Mouse (Mus musculus) spleen, adult 12 weeks (tissue): ENCODE measurements around the gene Eps15.

Experiments used
- DNase-seq: peaks from one replicate; pipeline ENCODE4 v3.0.0; 2022; ENCODE audit warnings: low spot score

Gene Eps15

GRCm38 (mm10) chr4:109279689-109280458 lies at the start of gene Eps15:
Gene Eps15, plus strand, starts transcription at chr4:109280268.
- peak; percentile 95 for DNase-seq

DNA sequence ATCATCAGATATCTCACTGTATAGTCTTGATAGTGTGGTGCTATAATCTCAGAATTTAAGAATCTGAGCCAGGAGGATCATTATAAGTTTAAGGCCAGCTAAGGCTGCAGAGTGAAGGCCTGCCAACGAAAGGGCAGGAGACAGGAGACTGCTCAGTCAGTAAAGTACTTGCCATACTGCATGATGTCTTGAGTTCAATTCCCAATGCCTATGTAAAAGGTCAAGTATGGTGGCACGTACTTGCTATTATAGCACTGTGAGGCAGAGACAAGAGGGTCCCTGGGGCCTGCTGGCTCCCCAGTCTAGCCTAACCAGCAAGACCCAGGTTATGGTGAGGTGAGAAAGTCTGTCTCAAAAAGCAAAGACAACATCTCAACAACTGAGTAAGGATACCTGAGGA lies 45.9 kb upstream of the Eps15 start, which contains the start of gene Calr4:
TSS of gene Calr4 (plus strand) at position 301 of the 400 bp plus-strand sequence.
- DNase-seq = no peak

DNA sequence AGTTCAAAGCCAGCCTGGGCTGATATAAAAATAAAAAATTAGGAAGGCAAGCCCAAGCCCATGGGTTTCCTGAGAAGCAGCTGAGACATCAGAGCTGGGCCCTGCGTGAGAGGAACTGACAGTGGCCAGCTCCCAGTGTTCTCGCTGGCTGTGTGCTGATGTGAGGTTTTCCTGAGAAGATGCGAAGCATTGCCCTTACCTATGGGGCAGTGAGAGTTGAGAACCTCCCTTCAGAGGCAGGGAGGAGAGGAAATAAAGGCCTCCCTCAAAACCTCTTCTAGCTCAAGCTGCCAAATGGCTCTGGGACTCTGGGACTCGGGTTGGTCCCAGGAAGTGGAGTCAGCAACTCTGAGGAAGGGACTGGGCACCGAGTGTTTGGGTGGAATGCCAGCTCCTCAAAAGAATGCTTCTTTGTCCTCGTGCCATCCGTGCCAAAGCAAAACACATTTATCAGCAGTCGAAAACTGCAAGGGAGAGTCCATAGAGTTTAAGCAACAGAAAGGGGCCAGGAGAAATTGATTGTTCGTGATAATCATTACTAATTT lies 45.2 kb upstream of the Eps15 start:
- no peak for DNase-seq

DNA sequence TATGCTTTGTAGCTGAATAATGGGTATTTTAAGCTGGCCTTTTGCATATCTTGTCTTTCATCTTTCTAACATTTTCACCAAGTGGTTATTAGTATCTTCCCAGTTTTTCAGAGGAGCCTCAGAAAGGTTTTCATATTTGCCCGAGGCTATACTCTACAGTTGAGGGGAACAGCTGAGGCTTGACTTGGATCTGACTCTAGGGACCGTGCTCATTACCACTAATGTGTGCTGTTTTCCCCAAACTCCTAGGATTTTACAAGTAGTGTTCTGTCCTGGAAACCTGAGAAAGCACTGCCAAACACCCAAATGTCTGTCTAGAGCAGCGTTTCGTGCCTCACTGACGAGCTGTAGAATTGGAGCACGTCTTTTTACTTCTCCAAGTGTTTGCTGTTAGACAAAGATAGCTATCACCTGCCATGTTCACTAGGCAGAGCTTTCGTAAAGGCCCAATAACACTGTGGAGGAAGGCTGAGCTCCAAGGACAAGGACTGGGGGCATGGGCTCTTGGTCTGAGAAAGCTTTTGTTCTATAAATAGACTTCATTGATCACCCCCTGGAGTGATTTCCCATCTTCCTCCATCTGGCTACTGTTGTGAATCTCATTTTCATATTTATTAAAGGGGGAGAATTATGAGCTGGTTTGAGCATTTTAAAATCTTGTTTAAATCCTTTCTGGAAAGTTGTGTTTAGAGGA lies 43.7 kb upstream of the Eps15 start:
- no peak for DNase-seq

- DNase-seq = no peak
Measured at GRCm38 (mm10) chr4:109238428-109239268, 41.4 kb upstream of the Eps15 start.

GRCm38 (mm10) chr4:109241221-109241620 lies 38.8 kb upstream of the Eps15 start:
- DNase-seq = no peak

DNA sequence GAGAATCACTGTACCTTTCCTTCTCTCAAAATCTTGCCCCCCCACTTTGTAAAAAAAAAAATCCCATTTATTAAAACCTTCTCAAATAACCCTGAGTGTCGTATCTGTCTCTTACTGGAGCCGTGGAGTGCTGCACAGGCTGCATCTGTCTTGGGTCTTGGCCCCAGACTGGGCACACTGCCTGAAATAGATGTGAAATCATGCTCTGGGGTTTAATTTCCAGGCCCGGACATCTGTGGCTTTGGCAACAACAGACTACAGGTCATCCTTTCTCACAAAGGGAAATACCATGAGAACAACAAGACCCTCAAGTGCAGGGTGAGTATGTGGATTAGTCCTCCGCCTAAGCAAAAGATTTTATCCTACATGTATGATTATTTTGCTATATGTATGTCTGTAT lies 38.1 kb upstream of the Eps15 start:
- DNase-seq = no peak

DNA sequence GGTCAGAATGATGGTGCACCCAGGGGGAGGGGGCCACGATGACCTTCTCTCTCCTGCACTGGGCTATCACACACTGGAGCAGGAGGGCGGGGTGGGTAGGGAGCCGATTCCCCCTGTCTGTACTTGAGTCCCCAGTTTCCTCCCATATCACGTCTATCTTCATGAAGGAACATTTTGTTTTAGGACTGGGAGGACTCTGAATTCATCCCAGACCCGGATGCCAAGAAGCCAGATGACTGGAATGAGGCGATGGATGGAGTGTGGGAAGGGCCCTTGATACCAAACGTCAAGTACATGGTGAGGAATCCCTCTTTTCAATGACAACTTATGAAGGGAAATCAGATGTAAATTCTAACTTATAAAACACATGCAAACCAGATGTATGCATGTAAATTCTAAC lies 35.6 kb upstream of the Eps15 start:
- no peak for DNase-seq

DNA sequence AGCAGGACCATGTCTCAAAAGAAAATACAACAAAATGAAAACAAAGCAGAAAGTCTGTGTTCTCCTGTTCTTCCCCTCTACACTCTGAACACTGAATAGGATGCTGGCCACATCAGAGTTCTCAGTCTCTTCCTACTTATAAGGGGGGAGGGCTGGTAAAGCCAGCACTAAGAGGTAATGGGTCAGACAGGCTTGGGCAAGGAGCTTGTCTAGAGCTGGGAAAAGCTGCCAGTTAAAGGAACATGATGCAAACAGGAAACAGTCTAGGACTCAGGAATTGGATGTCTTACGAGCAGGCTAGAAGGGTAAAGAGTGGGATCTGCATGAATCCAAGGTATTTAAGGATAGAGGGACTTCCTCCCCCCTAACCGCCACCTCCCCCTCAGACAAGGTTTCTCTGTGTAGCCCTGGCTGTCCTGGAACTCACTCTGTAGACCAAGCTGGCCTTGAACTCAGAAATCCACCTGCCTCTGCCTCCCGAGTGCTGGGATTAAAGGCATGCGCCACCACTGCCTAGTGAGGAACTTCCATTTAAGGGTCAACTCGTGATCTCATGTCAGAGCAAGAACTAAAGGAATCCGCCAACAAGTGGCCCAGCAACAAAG lies 35.0 kb upstream of the Eps15 start:
- DNase-seq = no peak

DNA sequence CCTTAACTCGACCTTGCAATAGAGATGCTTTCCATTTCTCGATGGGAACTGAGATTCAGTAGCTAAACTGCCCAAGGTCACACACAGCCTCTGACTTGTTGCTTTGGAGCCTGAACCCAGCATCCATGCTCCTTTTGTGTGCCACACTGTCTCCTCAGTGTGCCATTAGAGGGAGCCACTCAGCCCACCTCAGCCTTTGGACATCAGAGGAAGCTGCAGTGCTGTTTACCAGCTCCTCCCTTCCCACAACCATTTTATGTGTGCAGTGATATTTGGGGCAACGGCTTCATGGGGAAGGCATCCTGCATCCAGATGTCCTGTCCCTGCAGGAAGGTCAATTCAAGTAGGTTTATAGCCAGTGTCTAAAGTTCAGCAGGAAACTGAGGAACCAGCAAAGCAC lies 28.5 kb upstream of the Eps15 start:
- no peak for DNase-seq

GRCm38 (mm10) chr4:109252199-109252598 lies 27.9 kb upstream of the Eps15 start:
- no peak for DNase-seq

- no peak for DNase-seq
Measured at GRCm38 (mm10) chr4:109253664-109254151, 26.4 kb upstream of the Eps15 start.

- DNase-seq = no peak
Measured at GRCm38 (mm10) chr4:109254511-109254910, 25.6 kb upstream of the Eps15 start.

DNA sequence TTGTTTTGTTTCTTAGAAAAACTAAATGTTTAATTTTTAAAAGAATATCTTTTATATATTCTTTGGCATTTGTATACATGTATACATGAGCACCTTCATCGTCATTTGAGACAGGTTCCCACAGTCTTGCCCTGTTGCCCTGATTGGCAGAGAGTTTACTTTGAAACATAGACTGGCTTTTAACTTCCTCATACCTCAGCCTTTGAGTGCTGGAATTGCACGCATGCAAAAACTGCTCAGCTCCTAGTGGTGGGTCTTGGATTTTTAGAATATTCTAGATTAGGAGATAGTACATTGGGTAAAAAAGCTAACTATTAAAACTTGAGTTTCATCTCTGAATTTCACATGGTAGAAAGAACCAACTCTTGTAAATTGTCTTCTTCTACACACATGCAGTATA lies 24.7 kb upstream of the Eps15 start:
- no peak for DNase-seq

DNA sequence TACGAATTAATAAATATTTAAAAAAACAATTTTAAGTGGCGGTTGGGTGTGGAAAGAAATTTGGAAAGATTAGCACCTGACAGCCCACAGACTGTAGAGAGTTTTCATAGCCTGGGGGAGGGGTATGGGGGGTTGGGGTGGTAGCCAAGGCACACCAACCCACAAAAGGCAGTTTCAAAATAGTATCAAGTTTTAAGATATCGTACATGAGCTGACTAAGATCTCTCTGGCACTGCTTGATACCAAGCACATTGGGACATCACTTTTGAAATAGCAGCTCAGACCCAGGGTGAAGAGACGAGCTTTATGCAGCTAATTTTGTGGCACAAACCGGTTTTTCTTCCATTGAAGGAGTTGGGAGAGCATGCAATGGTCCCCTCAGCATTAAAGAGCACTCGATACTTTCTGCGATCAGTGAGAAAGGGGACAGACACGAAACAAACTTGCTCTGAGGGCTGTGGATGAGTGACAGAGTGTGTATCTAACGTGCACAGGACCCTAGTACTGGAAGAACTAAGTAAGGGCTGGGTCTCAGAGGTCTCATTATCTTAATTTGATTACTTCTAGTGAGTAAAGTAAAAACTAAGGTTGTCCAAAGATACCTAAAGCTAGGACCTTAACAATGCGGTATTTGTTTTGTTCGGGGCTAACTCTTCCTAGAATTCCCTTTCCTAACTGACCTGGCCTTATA lies 24.2 kb upstream of the Eps15 start:
- no peak for DNase-seq

DNA sequence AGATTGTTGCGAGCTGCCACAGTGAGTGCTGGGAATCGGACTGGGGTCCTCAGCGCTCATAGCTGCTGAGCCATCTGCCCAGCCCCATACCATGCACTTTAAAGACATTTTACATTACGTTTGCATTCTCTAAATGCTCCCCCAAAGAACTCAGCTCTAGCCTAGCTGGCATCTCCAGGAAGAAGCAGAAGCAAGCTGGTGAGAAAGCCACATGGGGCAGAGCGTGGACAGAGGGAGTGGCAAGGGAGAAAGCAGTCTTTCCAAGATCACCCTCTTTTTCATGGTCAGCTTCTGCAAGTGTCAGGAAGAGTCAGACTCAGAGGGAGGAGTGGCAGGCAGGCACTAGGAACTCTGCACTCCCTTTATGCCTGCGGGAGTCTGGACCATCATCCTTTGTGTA lies 23.3 kb upstream of the Eps15 start:
- no peak for DNase-seq

DNA sequence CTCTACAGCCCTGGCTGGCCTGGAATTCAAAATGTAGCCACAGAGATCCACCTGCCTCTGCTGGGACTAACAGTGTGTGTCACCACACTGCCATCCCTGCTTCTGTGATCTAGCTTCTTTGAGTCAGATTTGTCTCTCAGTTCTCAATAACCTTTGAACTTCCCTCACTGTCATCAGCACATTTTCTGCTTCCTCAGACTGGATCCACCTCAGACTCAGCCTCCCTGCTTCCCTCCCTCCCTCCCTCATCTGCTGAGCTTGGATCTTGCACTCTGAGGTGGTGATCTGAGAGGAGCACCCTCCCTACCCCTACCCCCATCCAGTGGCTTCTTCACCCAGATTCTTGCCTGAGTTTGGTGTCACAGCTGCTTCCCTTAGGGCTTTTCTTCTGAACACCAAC lies 22.4 kb upstream of the Eps15 start:
- DNase-seq = no peak

DNA sequence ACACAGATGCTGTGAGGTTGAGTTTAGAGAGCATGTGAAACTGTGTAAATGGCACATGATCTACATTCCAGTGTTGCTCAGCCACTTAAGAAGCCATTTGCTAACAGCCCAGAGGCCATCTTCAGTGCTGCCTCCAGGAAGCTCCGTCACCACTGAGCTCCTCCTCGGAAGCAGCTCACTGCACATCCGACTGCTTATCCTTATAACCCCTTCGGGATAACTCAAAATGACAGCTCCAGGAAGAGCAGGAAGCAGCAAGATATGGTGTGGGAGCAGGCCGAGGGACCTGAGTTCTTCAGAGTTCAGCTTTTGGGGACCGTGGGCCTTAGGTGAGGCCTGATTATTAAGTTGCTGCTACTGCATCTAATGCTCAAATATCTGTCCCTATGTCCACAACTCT lies 18.0 kb upstream of the Eps15 start:
- no peak for DNase-seq

DNA sequence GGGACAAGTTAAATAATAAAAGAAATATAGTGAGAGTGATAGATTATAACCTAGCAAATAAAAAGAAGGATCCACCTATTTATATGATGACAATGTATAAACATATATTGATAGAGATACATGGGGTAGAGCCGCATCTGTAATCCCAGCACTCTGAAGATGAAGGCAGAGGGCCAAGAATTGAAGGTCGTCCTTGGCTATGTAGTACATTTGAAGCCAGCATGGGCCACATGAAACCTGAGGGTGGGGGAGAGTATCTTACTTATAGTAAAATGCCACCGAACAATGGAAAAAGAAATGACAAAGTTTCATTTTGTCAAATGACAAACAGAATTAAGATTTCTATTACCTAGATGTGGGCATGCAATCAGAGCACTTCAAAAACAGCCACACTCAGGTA lies 14.0 kb upstream of the Eps15 start:
- no peak for DNase-seq

DNA sequence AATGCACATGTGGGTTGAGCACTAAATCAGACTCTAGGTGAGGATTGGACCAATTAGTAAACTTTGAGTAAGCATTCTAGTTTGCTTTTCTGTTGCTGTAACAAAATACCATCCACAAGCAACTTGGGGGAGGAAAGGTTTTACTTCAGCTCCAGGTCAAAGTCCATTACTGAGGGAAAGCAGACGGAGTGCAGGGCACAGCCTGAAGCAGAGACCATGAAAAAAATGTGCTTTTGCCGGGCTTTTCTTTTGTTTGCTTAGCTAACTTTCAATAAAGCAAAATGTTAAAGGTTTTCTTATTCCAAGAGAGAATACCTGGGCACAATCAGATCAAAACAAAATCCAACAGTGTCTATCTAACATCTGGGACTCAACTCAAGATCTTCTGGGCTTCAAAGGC lies 13.3 kb upstream of the Eps15 start:
- no peak for DNase-seq

GRCm38 (mm10) chr4:109267452-109267851 lies 12.6 kb upstream of the Eps15 start:
- no peak for DNase-seq
